Mouse (Mus musculus) kidney, postnatal 0 days (tissue): ENCODE measurements around the gene Lrg1. TPM values are rescaled to one million over a fixed set of nuclear protein-coding genes. Genes with fewer than 3 reads are reported as not detected.

Experiments used
- ATAC-seq: fragments of 200-750 bp; cut with Nextera tagmentation; replicated peaks from 2 replicates; pipeline ENCODE4 v1.8.0; 2017; ENCODE audit warnings: low read depth, moderate number of reproducible peaks, moderate TSS enrichment, moderate library complexity; ENCODE audit not compliant: low FRiP score
- DNase-seq: peaks from one replicate; pipeline ENCODE4 v3.0.0-alpha.2; 2016; ENCODE audit warnings: low spot score
- H3K27ac ChIP-seq: fragments of 300-500 bp; sonication (generic); 2 replicates; pipeline ENCODE4 v1.5.1; 2014; ENCODE audit warnings: mild to moderate bottlenecking
- H3K27me3 ChIP-seq: fragments of 300-500 bp; sonication (generic); 2 replicates; pipeline ENCODE4 v1.6.1; 2014; ENCODE audit warnings: low read length, mixed read lengths; ENCODE audit not compliant: insufficient read depth
- H3K36me3 ChIP-seq: fragments of 300-500 bp; sonication (generic); 2 replicates; pipeline ENCODE4 v1.6.1; 2014; ENCODE audit warnings: low read length, mixed read lengths; ENCODE audit not compliant: insufficient read depth
- H3K4me1 ChIP-seq: fragments of 300-500 bp; sonication (generic); replicated peaks from 2 replicates; pipeline ENCODE4 v1.6.1; 2014; ENCODE audit warnings: antibody characterized with exemption, low read length, mixed read lengths; ENCODE audit not compliant: insufficient read depth
- H3K4me2 ChIP-seq: fragments of 300-500 bp; sonication (generic); 2 replicates; pipeline ENCODE4 v1.6.1; 2014; ENCODE audit warnings: mild to moderate bottlenecking, low read length, moderate library complexity, mixed read lengths
- H3K4me3 ChIP-seq: fragments of 300-500 bp; sonication (generic); replicated peaks from 2 replicates; pipeline ENCODE4 v1.5.1; 2014; ENCODE audit warnings: low read depth, low read length
- H3K9ac ChIP-seq: fragments of 300-500 bp; sonication (generic); 2 replicates; pipeline ENCODE4 v1.6.1; 2014; ENCODE audit warnings: low read depth, low read length
- H3K9me3 ChIP-seq: fragments of 300-500 bp; sonication (generic); replicated peaks from 2 replicates; pipeline ENCODE4 v1.6.1; 2016; ENCODE audit warnings: low read length, inconsistent platforms, mixed read lengths
- CTCF ChIP-seq: IDR thresholded peaks from 2 replicates; pipeline ENCODE4 v1.5.1; 2016; ENCODE audit warnings: antibody characterized with exemption, low read depth, mild to moderate bottlenecking, moderate library complexity
- WGBS: fragments of 180-500 bp; shearing (Covaris S2); extraction: QIAGEN DNeasy Blood & Tissue Kit; methylation state at CpG from one replicate; pipeline ENCODE4 v1.1.7; 2014; 5-methylcytosine and 5-hydroxymethylcytosine counted together
- polyA plus RNA-seq: library from polyadenylated mRNA; unstranded; fragments of >200 nt; fragmentation: Nextera tagmentation; extraction: Ambion mirVana; gene quantifications from 2 replicates; pipeline ENCODE4 v1.2.1, GENCODE M21; 2015

The Lrg1 gene
- polyA plus RNA-seq, 1 experiment from 2014 or later: 1.9 TPM

DNA sequence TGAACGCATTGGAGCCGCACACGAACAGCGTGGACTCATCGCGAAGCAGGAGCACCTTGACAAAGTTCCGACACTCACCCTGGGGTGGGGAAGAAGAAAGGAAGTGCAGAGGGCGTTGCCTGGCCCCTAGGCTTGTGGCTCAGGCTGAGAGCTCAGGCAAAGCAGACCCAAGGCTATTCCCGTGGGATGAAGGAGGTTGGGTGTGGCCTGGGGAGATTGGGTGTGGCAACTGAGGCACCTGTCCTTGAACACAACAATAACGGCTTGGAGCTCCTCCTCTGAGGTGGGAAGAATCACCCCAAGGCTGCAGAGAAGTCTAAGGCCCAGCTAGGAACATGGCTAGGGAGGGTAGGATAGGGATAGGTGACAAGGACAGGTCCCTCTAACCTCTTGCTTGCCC, 9.3 kb upstream of the Lrg1 start:
- DNase-seq (no peak), ATAC-seq (no peak)
- Histone ChIP-seq H3K4me2 (no peak overlapping the region), H3K27ac (no peak overlapping the region), H3K27me3 (no peaks in the 10 kb centered on the region), H3K36me3 (no peaks in the 10 kb centered on the region), H3K4me1 (peaks cover 9% of the 10 kb centered on the region; the same call in 1 of the 2 replicates), H3K9ac (no peak overlapping the region), H3K9me3 (no peaks in the 10 kb centered on the region), H3K4me3 (no peak overlapping the region)
- no peak for TF ChIP-seq CTCF
- 90% methylated on average over 10 of the region's 10 CpGs for WGBS

DNA sequence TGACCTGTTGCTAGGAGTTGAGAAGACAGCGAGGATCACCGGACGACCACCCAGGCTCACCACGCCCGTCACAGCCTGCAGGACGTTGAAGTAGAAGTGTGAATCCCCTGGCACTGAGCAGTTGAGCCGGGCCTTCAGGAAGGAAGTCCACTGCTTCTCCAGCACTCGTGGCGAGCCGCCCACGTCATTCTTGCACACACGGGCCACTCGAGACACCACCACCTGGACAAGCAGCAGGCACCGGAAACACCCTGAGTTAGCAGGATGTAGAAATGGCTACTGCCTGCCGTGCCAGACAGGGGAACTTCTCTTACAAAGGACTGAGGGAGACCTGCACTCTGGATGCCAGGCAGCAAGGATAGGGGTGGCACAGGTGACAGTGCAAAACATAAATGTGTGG, 6.4 kb upstream of the Lrg1 start:
- Histone ChIP-seq H3K9ac (no peak overlapping the region), H3K36me3 (no peaks in the 10 kb centered on the region), H3K4me1 (0 out of 2 replicates have a peak, but pooled peaks cover 5% of the 10 kb centered on the region), H3K9me3 (no peaks in the 10 kb centered on the region), H3K4me3 (no peak overlapping the region), H3K4me2 (no peak overlapping the region), H3K27ac (no peak overlapping the region), H3K27me3 (peaks cover 9% of the 10 kb centered on the region; the same call in 1 of the 2 replicates)
- ATAC-seq (no peak), DNase-seq (no peak)
- WGBS: 69% methylated on average over 15 of the region's 15 CpGs
- no peak for TF ChIP-seq CTCF

GRCm38 (mm10) chr17:56126175-56126574, 4.4 kb upstream of the Lrg1 start:
- Histone ChIP-seq H3K9ac (no peak overlapping the region), H3K4me1 (0 out of 2 replicates have a peak, but pooled peaks cover 5% of the 10 kb centered on the region), H3K27ac (no peak overlapping the region), H3K27me3 (peaks cover 15% of the 10 kb centered on the region), H3K36me3 (no peaks in the 10 kb centered on the region), H3K4me2 (no peak overlapping the region), H3K4me3 (no peak overlapping the region), H3K9me3 (no peaks in the 10 kb centered on the region)
- 78% methylated on average over 11 of the region's 11 CpGs for WGBS
- no peak for TF ChIP-seq CTCF
- DNase-seq: no peak
- ATAC-seq: no peak

GRCm38 (mm10) chr17:56125276-56125630, 3.5 kb upstream of the Lrg1 start:
- Histone ChIP-seq H3K4me2 (no peak overlapping the region), H3K9ac (no peak overlapping the region), H3K9me3 (no peaks in the 10 kb centered on the region), H3K4me3 (no peak overlapping the region), H3K27me3 (peaks cover 20% of the 10 kb centered on the region), H3K4me1 (peaks cover 9% of the 10 kb centered on the region; the same call in 1 of the 2 replicates), H3K36me3 (no peaks in the 10 kb centered on the region), H3K27ac (no peak overlapping the region)
- no peak for TF ChIP-seq CTCF
- no peak for DNase-seq
- 86% methylated on average over 4 of the region's 4 CpGs for WGBS
- no peak for ATAC-seq

DNA sequence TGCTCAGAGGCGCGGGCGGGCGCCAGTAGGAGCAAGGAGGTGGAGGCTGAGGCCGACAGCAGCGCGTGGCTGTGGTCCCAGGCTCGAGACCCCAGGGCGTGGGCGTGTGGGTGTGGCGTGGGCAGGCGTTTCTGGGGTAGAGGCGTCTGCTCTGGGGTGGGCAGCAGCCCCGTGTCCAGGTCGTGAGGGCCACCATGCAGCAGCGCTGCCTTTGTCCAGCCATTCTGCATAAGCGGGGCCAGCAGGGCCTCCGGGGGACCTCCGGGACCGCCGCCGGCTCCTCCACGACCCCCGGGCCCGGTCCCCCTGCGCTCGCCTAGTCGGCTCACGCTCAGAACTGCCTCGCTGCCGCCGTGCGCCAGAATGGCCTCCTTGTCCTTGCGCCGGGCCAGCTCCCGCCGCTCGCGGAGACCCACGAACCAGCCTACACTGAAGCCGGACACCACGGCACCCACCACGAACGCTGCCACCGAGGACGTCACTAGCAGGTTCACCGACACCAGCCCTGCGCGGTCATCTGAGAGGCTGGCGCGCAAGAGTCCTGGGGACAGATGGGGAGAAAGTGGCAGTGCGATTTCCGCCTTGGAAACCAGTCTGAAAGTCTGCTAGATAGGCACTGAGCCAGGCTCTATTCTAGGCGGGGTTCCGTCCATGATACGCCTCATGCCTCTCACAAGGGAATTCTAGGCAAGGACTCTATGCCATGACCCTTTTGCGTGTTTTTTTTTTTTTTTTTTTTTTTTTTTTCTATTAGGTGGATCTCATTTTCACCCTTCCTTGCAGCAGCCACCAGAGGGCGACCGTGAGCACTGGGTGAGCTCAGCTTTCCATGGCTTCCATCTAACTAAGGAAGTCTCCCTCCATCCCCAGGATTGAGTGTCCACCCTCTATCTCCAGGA, 2.8 kb upstream of the Lrg1 start:
- Histone ChIP-seq H3K27me3 (peaks cover 24% of the 10 kb centered on the region), H3K9me3 (no peaks in the 10 kb centered on the region), H3K4me2 (peak overlapping the region; percentile 80), H3K4me3 (peak overlapping the region; percentile 38), H3K27ac (no peak overlapping the region), H3K4me1 (peaks cover 15% of the 10 kb centered on the region), H3K9ac (peak overlapping the region; percentile 47), H3K36me3 (no peaks in the 10 kb centered on the region)
- peak; percentile 77 for TF ChIP-seq CTCF
- peak; percentile 51 for DNase-seq
- ATAC-seq: 0 out of 2 replicates have a peak, but pooled peaks have one; percentile 0
- WGBS: 19% methylated on average over 54 of the region's 59 CpGs

- H3K36me3 ChIP-seq: no peaks in the 10 kb centered on the region
- peak overlapping the region; percentile 47 for H3K9ac ChIP-seq
- H3K4me3 ChIP-seq: peak overlapping the region; percentile 38
- H3K9me3 ChIP-seq: no peaks in the 10 kb centered on the region
- WGBS: 41% methylated on average over 59 of the region's 59 CpGs
- no peak for TF ChIP-seq CTCF
- H3K27me3 ChIP-seq: peaks cover 26% of the 10 kb centered on the region
- no peak for DNase-seq
- peak overlapping the region; percentile 80 for H3K4me2 ChIP-seq
- no peak overlapping the region for H3K27ac ChIP-seq
- 0 out of 2 replicates have a peak, but pooled peaks have one; percentile 8 for ATAC-seq
- peaks cover 17% of the 10 kb centered on the region for H3K4me1 ChIP-seq
These were observed 2.0 kb upstream of the Lrg1 start for GRCm38 (mm10) chr17:56123681-56124340.
